Mouse (Mus musculus): Measurements from ENCODE around the gene Prf1. TPM values are rescaled to one million over a fixed set of nuclear protein-coding genes. Genes with fewer than 3 reads are reported as not detected.

The Prf1 gene
- total and polyA plus RNA-seq, 2 experiments from 2014 or later = 0.04 TPM; not detected in 1

- 86% methylated on average over 11 of the region's 11 CpGs for WGBS
- TF ChIP-seq CTCF (IDR thresholded peaks at IDR 0.05; ENCODE audit: low read depth) (no peak), EP300 (IDR thresholded peaks at IDR 0.05; ENCODE audit: low read depth) (no peak)
Observed at GRCm38 (mm10) chr10:61337665-61338064, 40.0 kb downstream of the Prf1 start.

GRCm38 (mm10) chr10:61339216-61339615 is 41.6 kb downstream of the Prf1 start:
- H3K9ac ChIP-seq (replicated peaks; ENCODE audit: low read depth, low read length) = no peak overlapping the region
- no peak overlapping the region for H3K4me2 ChIP-seq (ENCODE audit: low read depth, low read length)
- no peaks in the 10 kb centered on the region for H3K9me3 ChIP-seq (replicated peaks; ENCODE audit: control insufficient read depth, low read length)
- H3K36me3 ChIP-seq (replicated peaks; ENCODE audit: control insufficient read depth, insufficient read depth, low read length) = peaks cover 39% of the 10 kb centered on the region
- no peaks in the 10 kb centered on the region for H3K27me3 ChIP-seq (ENCODE audit: control insufficient read depth, insufficient read depth, low read length)
- WGBS = 90% methylated on average over 9 of the region's 9 CpGs
- H3K4me1 ChIP-seq (ENCODE audit: control insufficient read depth, insufficient read depth) = no peaks in the 10 kb centered on the region
- no peak overlapping the region for H3K4me3 ChIP-seq (ENCODE audit: low read depth, low read length)
- no peak overlapping the region for H3K27ac ChIP-seq (ENCODE audit: low read depth)
- ATAC-seq (ENCODE audit: insufficient read depth, low read depth) (no peak), DNase-seq (ENCODE audit: low spot score) (no peak)
- TF ChIP-seq EP300 (IDR thresholded peaks at IDR 0.05; ENCODE audit: low read depth) (no peak), CTCF (IDR thresholded peaks at IDR 0.05; ENCODE audit: low read depth) (peak; percentile 29; the same call in 1 of the 2 replicates)

More at GRCm38 (mm10) chr10:61337665-61338064, 40.0 kb downstream of the Prf1 start:
- no peak overlapping the region for H3K4me2 ChIP-seq (ENCODE audit: low read depth, low read length)
- no peaks in the 10 kb centered on the region for H3K27me3 ChIP-seq (ENCODE audit: control insufficient read depth, insufficient read depth, low read length)
- no peak overlapping the region for H3K9ac ChIP-seq (replicated peaks; ENCODE audit: low read depth, low read length)
- no peak overlapping the region for H3K4me3 ChIP-seq (ENCODE audit: low read depth, low read length)
- H3K27ac ChIP-seq (ENCODE audit: low read depth) = no peak overlapping the region
- no peaks in the 10 kb centered on the region for H3K9me3 ChIP-seq (replicated peaks; ENCODE audit: control insufficient read depth, low read length)
- peaks cover 45% of the 10 kb centered on the region for H3K36me3 ChIP-seq (replicated peaks; ENCODE audit: control insufficient read depth, insufficient read depth, low read length)
- H3K4me1 ChIP-seq (ENCODE audit: control insufficient read depth, insufficient read depth) = no peaks in the 10 kb centered on the region
- ATAC-seq (ENCODE audit: insufficient read depth, low read depth) (no peak), DNase-seq (ENCODE audit: low spot score) (no peak)

GRCm38 (mm10) chr10:61340247-61340646 is 42.6 kb downstream of the Prf1 start:
- ATAC-seq (ENCODE audit: insufficient read depth, low read depth) (no peak), DNase-seq (ENCODE audit: low spot score) (no peak)
- WGBS = 87% methylated on average over 9 of the region's 9 CpGs
- H3K4me3 ChIP-seq (ENCODE audit: low read depth, low read length) = no peak overlapping the region
- peaks cover 6% of the 10 kb centered on the region for H3K4me1 ChIP-seq (ENCODE audit: control insufficient read depth, insufficient read depth)
- no peaks in the 10 kb centered on the region for H3K9me3 ChIP-seq (replicated peaks; ENCODE audit: control insufficient read depth, low read length)
- no peak overlapping the region for H3K9ac ChIP-seq (replicated peaks; ENCODE audit: low read depth, low read length)
- TF ChIP-seq EP300 (IDR thresholded peaks at IDR 0.05; ENCODE audit: low read depth) = no peak
- H3K27ac ChIP-seq (ENCODE audit: low read depth) = no peak overlapping the region
- H3K36me3 ChIP-seq (replicated peaks; ENCODE audit: control insufficient read depth, insufficient read depth, low read length) = peaks cover 35% of the 10 kb centered on the region
- H3K4me2 ChIP-seq (ENCODE audit: low read depth, low read length) = no peak overlapping the region
- no peaks in the 10 kb centered on the region for H3K27me3 ChIP-seq (ENCODE audit: control insufficient read depth, insufficient read depth, low read length)

GRCm38 (mm10) chr10:61341045-61341444 is 43.4 kb downstream of the Prf1 start:
- no peak for ATAC-seq (ENCODE audit: insufficient read depth, low read depth)
- H3K4me3 ChIP-seq (ENCODE audit: low read depth, low read length) = no peak overlapping the region
- 96% methylated on average over 5 of the region's 5 CpGs for WGBS
- H3K4me1 ChIP-seq (ENCODE audit: control insufficient read depth, insufficient read depth) = peaks cover 9% of the 10 kb centered on the region
- H3K9me3 ChIP-seq (replicated peaks; ENCODE audit: control insufficient read depth, low read length) = no peaks in the 10 kb centered on the region
- H3K9ac ChIP-seq (replicated peaks; ENCODE audit: low read depth, low read length) = no peak overlapping the region
- H3K27ac ChIP-seq (ENCODE audit: low read depth) = no peak overlapping the region
- H3K4me2 ChIP-seq (ENCODE audit: low read depth, low read length) = no peak overlapping the region
- peaks cover 35% of the 10 kb centered on the region for H3K36me3 ChIP-seq (replicated peaks; ENCODE audit: control insufficient read depth, insufficient read depth, low read length)
- H3K27me3 ChIP-seq (ENCODE audit: control insufficient read depth, insufficient read depth, low read length) = no peaks in the 10 kb centered on the region
- TF ChIP-seq EP300 (IDR thresholded peaks at IDR 0.05; ENCODE audit: low read depth) (no peak), CTCF (IDR thresholded peaks at IDR 0.05; ENCODE audit: low read depth) (no peak)
- DNase-seq (ENCODE audit: low spot score) = no peak

GRCm38 (mm10) chr10:61341557-61341956 is 43.9 kb downstream of the Prf1 start:
- Histone ChIP-seq H3K4me2 (ENCODE audit: low read depth, low read length) (no peak overlapping the region), H3K4me3 (ENCODE audit: low read depth, low read length) (no peak overlapping the region), H3K27me3 (ENCODE audit: control insufficient read depth, insufficient read depth, low read length) (no peaks in the 10 kb centered on the region), H3K9ac (replicated peaks; ENCODE audit: low read depth, low read length) (no peak overlapping the region), H3K9me3 (replicated peaks; ENCODE audit: control insufficient read depth, low read length) (no peaks in the 10 kb centered on the region), H3K36me3 (replicated peaks; ENCODE audit: control insufficient read depth, insufficient read depth, low read length) (peaks cover 40% of the 10 kb centered on the region), H3K4me1 (ENCODE audit: control insufficient read depth, insufficient read depth) (peaks cover 9% of the 10 kb centered on the region), H3K27ac (ENCODE audit: low read depth) (no peak overlapping the region)
- ATAC-seq (ENCODE audit: insufficient read depth, low read depth) (peak; percentile 28; the same call in 1 of the 2 replicates), DNase-seq (ENCODE audit: low spot score) (no peak)
- WGBS = 63% methylated on average over 6 of the region's 6 CpGs
- TF ChIP-seq EP300 (IDR thresholded peaks at IDR 0.05; ENCODE audit: low read depth) (no peak), CTCF (IDR thresholded peaks at IDR 0.05; ENCODE audit: low read depth) (peak; percentile 97)

GRCm38 (mm10) chr10:61342750-61343149 is 45.1 kb downstream of the Prf1 start:
- Histone ChIP-seq H3K36me3 (replicated peaks; ENCODE audit: control insufficient read depth, insufficient read depth, low read length) (peaks cover 50% of the 10 kb centered on the region), H3K27ac (ENCODE audit: low read depth) (no peak overlapping the region), H3K9me3 (replicated peaks; ENCODE audit: control insufficient read depth, low read length) (no peaks in the 10 kb centered on the region), H3K9ac (replicated peaks; ENCODE audit: low read depth, low read length) (no peak overlapping the region), H3K27me3 (ENCODE audit: control insufficient read depth, insufficient read depth, low read length) (no peaks in the 10 kb centered on the region), H3K4me2 (ENCODE audit: low read depth, low read length) (no peak overlapping the region), H3K4me1 (ENCODE audit: control insufficient read depth, insufficient read depth) (peaks cover 9% of the 10 kb centered on the region), H3K4me3 (ENCODE audit: low read depth, low read length) (no peak overlapping the region)
- DNase-seq (ENCODE audit: low spot score) (no peak), ATAC-seq (ENCODE audit: insufficient read depth, low read depth) (no peak)
- WGBS = 93% methylated on average over 13 of the region's 13 CpGs
- TF ChIP-seq EP300 (IDR thresholded peaks at IDR 0.05; ENCODE audit: low read depth) (no peak), CTCF (IDR thresholded peaks at IDR 0.05; ENCODE audit: low read depth) (no peak)

All from heart, postnatal 0 days (tissue).